Mouse (Mus musculus): ENCODE data around the gene Clmp.
"Not testable (repeated sequence)": the region's sequence is repeated elsewhere in the genome, so short reads cannot be mapped to it uniquely, and the experiment has no call there.

The Clmp gene

DNA sequence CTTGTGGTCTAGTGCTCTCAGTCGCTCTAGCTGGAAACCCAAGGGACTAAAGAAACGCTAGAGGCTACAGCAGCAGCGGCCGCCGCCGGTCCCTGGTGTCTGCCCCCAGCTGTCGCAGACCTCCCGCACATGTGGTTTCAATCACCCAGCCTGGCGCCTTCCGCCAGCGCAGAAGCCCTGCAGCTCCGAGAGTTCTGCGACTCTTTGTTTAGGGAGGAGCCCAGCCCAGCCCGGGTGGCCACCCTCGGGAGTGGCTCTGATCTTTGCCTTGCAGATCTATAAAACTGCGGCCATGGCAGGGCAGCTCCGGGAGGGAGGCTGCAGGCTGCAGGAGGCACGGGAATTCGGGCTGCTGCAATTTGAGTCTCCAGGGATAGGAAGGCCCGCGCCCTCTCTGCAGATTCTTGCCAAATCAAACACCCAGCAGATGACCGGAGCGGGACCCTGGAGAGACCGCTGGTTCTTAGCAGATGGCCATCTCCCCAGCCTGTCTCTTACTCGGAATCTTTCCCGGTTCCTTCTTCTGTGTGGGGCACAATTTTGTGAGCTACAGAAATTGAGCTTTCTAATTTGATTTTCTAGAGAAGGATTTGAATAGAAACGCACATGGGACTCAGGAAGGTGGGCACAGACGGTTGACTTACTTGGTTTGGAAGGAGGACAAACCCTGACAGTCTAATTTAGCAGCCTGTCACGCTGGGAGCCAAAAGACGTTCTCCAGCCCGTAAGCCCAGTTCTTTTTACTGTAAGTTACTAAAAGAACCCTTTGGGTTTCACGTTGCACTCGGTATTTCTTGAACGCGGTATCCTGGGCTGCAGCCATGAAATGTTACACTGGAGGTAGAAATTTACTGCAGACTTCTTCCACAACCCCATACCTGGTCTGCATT, 45.2 kb downstream of the Clmp start:
- in situ Hi-C loops (cut with MboI; ENCODE audit: low sequenced_read_pairs): no loop called here

DNA sequence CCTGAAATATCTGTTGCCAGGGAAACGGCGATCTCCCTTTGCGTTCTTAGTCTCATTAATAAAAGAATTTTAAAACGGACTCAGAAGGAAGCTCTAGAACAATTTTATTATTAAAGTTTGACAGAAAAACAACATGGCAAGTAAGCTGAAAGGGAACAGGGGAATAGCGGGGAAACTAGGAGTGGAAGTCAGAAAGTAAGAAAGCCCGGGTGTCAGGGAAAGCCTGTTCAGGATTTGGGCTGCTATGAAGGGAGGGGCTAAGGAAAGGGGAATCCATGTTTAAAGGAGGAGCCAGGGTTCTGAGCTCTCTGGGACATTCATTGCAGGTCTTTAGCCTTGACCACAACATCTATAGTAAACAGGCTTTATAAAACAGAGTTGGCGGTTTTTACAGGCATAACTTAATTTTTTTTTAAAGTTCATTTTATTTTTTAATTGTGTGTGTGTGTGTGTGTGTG, 45.9 kb downstream of the Clmp start:
- in situ Hi-C loops (cut with MboI; ENCODE audit: low sequenced_read_pairs): no loop called here

GRCm38 (mm10) chr9:40732302-40732701, 46.5 kb downstream of the Clmp start:
- in situ Hi-C loops (cut with MboI; ENCODE audit: low sequenced_read_pairs): no loop called here

GRCm38 (mm10) chr9:40737117-40737516, 51.4 kb downstream of the Clmp start:
- in situ Hi-C loops (cut with MboI; ENCODE audit: low sequenced_read_pairs): no loop called here

- in situ Hi-C loops (cut with MboI; ENCODE audit: low sequenced_read_pairs): no loop called here
These were observed 57.8 kb downstream of the Clmp start for GRCm38 (mm10) chr9:40743525-40744034.

GRCm38 (mm10) chr9:40744233-40744632, 58.5 kb downstream of the Clmp start:
- in situ Hi-C loops (cut with MboI; ENCODE audit: low sequenced_read_pairs): no loop called here

DNA sequence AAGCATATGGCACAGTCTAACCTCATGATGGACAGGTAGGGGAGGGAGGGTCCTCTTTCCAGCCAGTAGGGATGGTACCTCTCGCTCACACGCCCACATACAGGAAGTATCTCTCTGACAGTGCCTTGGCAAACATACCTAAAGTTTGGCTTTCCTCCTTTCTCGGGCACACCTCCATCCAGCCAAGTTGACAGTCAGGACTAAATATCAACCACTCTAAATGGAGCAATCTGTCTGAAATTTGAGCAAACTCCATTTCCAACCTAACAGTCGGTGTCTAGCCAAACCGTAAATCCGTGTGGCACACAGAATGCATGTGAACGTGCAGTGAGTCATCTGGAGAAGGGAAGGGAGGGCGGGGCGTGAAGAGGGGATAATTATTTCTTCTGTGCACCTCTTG, 61.0 kb downstream of the Clmp start:
- in situ Hi-C loops (cut with MboI; ENCODE audit: low sequenced_read_pairs): no loop called here

DNA sequence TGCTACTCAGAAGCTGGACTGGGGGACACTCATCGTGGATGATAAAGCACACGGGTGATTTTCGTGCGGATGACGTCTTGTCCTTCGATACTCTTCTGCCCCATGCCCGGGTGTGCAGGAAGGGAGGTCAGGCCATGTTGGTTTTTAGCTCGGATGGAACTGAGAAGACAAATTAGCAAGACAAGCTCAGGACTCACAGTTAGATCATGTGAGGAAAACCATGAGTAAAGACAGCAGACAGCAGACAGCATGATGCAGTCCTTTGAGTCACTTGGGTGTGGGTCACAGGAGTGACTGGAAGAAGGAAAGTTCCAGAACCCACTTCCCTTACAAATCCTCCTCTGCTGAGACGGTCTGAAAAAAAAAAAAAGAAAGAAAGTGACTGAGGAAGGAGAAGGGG, 61.5 kb downstream of the Clmp start:
- in situ Hi-C loops (cut with MboI; ENCODE audit: low sequenced_read_pairs): no loop called here

DNA sequence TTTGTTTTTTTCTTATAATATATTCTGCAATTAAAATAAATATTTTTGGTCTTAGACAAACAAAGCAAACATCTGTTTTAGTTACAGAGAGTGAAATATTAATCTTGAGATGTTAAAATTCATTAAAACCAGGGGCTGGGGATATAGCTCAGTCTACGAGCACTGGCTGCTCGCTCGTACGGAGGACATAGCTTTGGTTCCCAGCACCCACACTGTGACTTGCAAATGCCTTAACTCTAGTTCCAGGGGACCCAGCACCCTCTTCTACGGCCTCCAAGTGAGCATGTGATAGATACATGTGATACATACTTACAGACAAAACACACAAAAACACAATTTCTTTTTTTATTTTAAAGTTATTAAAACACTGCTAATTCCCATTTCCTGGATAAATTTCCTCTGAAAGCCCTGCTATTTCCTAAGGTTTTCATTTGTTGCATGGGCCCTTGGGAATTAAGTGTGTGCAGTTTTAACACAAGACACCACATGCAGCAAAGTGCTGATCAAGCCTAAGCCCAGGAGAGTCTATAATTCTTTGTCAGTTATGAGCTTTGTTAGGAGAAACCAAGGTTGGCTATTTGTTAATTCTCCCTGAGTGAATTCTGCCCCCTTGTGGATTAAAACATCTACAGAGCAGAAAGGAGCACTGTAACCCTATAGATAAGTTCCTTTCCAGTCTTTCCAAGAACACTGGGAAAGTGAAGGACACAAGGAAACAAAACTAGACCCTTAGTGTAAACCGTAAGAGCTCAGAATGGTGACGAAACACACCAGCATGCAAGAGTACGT, 64.3 kb downstream of the Clmp start:
- in situ Hi-C loops (cut with MboI; ENCODE audit: low sequenced_read_pairs): loop anchor here (5.0 kb wide), 1 partner anchor 123 kb away; no protein-coding TSS in a partner anchor

DNA sequence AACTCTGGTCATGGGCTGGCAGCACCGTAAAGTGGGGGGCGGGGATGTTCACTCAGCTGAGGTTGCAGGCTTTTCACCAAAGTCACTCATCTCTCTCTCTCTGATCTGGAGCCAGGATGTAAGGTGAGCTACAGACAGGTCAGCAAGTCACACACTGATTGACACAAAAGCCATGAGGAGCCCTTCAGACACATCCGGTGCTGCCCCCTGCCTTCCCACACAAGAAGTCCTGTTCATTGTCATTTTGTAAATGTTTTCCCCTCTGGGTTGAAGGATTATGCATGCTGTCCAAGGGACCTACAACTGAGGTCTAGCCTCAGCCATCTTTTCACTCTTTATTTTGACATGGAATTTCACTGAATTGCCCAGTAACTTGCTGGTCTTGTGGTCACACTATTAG, 66.0 kb downstream of the Clmp start:
- in situ Hi-C loops (cut with MboI; ENCODE audit: low sequenced_read_pairs): loop anchor here (5.0 kb wide), 1 partner anchor 124 kb away; no protein-coding TSS in a partner anchor

DNA sequence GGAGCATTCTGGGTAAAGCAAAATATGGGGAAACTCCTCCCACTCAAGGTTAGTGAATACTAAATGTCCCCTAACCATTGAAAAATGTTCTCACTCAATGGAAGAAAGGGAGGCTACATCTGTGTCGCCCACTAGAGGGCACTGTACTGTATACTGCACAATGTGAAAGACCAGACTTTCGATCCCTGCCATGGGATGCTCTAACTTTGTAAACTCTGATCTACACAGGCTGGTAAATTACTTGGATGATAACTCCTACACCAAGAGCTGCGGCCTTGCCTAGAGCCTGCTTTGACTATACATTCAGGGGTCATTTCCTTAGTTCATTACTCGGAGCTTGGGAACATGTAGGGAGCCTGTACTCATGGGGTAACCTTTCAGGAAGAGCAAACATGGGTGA, 70.6 kb downstream of the Clmp start:
- in situ Hi-C loops (cut with MboI; ENCODE audit: low sequenced_read_pairs): no loop called here

GRCm38 (mm10) chr9:40757105-40757626, 71.4 kb downstream of the Clmp start:
- in situ Hi-C loops (cut with MboI; ENCODE audit: low sequenced_read_pairs): no loop called here

GRCm38 (mm10) chr9:40757685-40758270, 72.0 kb downstream of the Clmp start:
- in situ Hi-C loops (cut with MboI; ENCODE audit: low sequenced_read_pairs): no loop called here

DNA sequence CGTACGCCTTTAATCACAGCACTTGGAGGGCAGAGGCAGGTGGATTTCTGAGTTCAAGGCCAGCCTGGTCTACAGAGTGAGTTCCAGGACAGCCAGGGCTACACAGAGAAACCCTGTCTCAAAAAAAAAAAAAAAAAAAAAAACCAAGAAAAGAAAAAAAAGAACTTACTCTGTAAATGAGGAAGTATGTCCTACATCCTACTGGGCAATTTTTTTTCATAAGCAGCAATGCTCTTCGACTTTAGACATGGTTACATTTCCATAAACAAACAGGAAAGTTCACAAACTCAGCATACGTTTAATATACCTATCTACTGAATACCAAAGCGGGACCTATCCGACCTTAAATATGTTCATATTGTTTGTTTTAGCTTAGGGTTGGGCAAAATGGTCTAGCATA, 76.6 kb downstream of the Clmp start:
- in situ Hi-C loops (cut with MboI; ENCODE audit: low sequenced_read_pairs): no loop called here

- in situ Hi-C loops (cut with MboI; ENCODE audit: low sequenced_read_pairs): no loop called here
These were observed 79.3 kb downstream of the Clmp start for GRCm38 (mm10) chr9:40764887-40765580.

DNA sequence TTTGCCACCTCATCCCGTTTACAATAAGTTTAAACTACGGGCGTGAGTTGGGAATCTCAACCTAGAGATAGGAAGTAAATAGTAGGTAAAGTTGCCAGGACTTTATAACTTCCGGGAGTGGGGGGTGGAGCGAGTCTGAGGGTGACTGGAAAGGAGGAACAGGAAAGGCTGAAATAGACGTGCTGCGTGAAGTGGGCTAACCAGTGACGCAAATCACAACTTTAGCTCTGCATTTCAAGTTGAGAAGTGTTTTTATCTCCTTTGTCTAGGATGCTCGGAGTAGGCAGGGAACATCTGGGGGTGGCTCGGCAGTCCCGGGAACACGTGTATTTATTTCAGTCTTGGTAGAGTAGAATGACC, 79.8 kb downstream of the Clmp start:
- in situ Hi-C loops (cut with MboI; ENCODE audit: low sequenced_read_pairs): no loop called here

DNA sequence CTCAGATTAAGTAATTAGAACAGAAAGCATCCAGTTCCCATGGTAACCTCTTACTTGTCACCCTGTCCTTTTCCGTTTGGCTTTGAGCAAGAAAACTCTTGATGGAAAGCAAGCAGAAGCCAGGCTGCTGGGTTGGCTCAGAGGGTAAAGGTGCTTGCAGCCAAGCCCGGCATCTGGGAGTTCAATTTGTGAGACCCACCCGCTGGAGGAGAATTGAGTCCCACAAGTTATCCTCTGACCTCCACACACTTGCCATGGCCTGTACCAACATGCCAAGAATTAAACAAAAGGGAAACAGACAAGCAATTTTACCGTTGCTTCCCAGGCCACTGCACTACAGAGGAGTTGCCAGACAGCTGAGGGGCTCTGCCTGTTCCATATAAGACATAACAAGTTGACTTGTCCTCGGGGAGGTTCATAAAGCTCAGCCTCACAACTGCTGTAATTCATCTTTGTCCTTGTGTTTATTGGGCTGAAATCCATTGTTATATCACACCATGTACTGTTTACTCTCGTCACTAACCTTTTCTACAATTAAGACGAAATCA, 80.4 kb downstream of the Clmp start:
- in situ Hi-C loops (cut with MboI; ENCODE audit: low sequenced_read_pairs): no loop called here

- in situ Hi-C loops (cut with MboI; ENCODE audit: low sequenced_read_pairs): no loop called here
These were observed 82.2 kb downstream of the Clmp start for GRCm38 (mm10) chr9:40767946-40768345.

GRCm38 (mm10) chr9:40772246-40772645, 86.5 kb downstream of the Clmp start:
- in situ Hi-C loops (cut with MboI; ENCODE audit: low sequenced_read_pairs): no loop called here

GRCm38 (mm10) chr9:40773142-40773541, 87.4 kb downstream of the Clmp start:
- in situ Hi-C loops (cut with MboI; ENCODE audit: low sequenced_read_pairs): not testable (repeated sequence)
